Mouse (Mus musculus): ENCODE results near the gene Tenm2. TPM values are rescaled to one million over a fixed set of nuclear protein-coding genes. Genes with fewer than 3 reads are reported as not detected.

Tenm2 gene
- total and polyA plus RNA-seq, 3 experiments, result not detected

DNA sequence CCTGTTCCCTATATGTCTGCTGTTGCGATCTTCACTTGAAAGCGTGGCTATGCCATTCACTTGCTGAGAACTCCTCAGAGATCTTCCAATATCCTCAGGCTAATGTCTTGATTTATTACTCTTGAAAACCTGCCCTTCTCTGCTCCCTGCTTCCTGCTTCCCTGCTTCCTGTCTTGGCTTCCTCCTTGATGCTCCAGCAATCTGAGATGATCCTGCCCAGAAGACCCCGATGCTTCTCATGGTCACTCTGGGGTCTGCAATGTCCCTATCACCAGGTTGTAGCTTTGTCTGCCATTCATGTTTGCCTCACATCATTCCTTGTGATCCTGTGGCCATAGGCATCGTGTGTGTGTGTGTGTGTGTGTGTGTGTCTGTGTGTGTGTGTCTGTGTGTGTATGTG is 697.6 kb downstream of the Tenm2 start:
- Histone ChIP-seq H3K9ac (ENCODE audit: control insufficient read depth, low read depth, low read length, poor library complexity, severe bottlenecking) (no peak overlapping the region), H3K4me1 (ENCODE audit: control insufficient read depth in 1 of 2, insufficient read depth in 2 of 2, low read length in 2 of 2) (no peaks in the 10 kb centered on the region), H3K27ac (ENCODE audit: control insufficient read depth, low read depth, low read length) (no peak overlapping the region), H3K27me3 (ENCODE audit: control insufficient read depth in 1 of 2, insufficient read depth in 2 of 2, low read length in 2 of 2) (no peaks in the 10 kb centered on the region), H3K79me2 (ENCODE audit: control insufficient read depth, insufficient read depth, low read length, poor library complexity) (no peaks in the 10 kb centered on the region), H3K4me3 (ENCODE audit: control insufficient read depth in 1 of 2, insufficient read depth in 1 of 2, low read depth in 2 of 2, low read length in 2 of 2) (no peak overlapping the region), H3K9me3 (replicated peaks; ENCODE audit: insufficient read depth, low read length) (no peaks in the 10 kb centered on the region), H3K36me3 (ENCODE audit: control insufficient read depth in 1 of 2, insufficient read depth in 2 of 2, low read length in 2 of 2) (no peaks in the 10 kb centered on the region)
- no peak for TF ChIP-seq UBTF (IDR thresholded peaks at IDR 0.05; ENCODE audit: borderline replicate concordance, insufficient read depth, low read depth, low read length)
- no peak for TF ChIP-seq POLR2AphosphoS2 (IDR thresholded peaks at IDR 0.05; ENCODE audit: low read length)
- no peak for TF ChIP-seq RCOR1 (IDR thresholded peaks at IDR 0.05; ENCODE audit: low read depth, low read length)
- no peak for TF ChIP-seq TCF12 (IDR thresholded peaks at IDR 0.05; ENCODE audit: low read depth, low read length)
- TF ChIP-seq ZC3H11A (IDR thresholded peaks at IDR 0.05; ENCODE audit: low read depth, low read length), result no peak
- TF ChIP-seq CHD1 (IDR thresholded peaks at IDR 0.05; ENCODE audit: low read depth, low read length), result no peak
- TF ChIP-seq MAFK (IDR thresholded peaks at IDR 0.05; ENCODE audit: borderline replicate concordance, low read depth, low read length), result no peak
- TF ChIP-seq MYC (IDR thresholded peaks at IDR 0.05; ENCODE audit: low read depth, low read length), result no peak
- no peak for DNase-seq (ENCODE audit: low read depth, low spot score)

DNA sequence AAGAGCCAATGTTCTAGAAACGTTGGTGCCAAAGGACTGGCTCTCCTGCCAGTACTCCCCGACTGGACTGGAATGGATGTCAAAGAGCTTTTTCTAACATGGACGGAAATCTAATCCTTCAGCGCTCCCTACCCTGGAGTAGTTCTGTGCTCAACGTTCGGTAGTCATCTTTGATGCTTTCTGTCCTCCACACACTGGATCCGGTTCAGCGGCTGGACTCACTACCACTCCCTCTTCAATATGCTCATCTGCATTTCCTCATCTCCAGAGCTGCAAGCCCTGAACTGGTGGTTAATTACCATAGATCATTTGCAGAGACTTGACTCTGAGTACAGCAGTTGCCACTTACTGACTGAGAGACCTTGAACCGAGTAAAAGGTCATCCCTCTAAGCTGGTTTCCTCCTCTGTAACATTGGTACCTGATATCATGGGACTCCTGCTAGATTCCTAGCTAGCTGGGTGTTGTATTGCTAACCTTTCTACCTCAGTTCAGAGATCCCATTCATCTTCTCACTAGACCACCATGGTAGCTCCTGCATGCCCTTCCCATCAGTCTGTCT is 698.1 kb downstream of the Tenm2 start:
- TF ChIP-seq USF1 (IDR thresholded peaks at IDR 0.05; ENCODE audit: low read depth, low read length), result no peak
- no peak for TF ChIP-seq MYC (IDR thresholded peaks at IDR 0.05; ENCODE audit: low read depth, low read length)
- TF ChIP-seq POLR2A (IDR thresholded peaks at IDR 0.05; ENCODE audit: control insufficient read depth in 1 of 2, insufficient read depth in 1 of 2, low read depth in 1 of 2, low read length in 2 of 2, poor library complexity in 1 of 2), result no peak
- TF ChIP-seq ELF1 (IDR thresholded peaks at IDR 0.05; ENCODE audit: low read depth, low read length), result no peak
- no peak for TF ChIP-seq ZMIZ1 (IDR thresholded peaks at IDR 0.05; ENCODE audit: low read depth, low read length)
- TF ChIP-seq SMC3 (IDR thresholded peaks at IDR 0.05; ENCODE audit: low read depth, low read length), result no peak
- no peak for TF ChIP-seq BHLHE40 (IDR thresholded peaks at IDR 0.05; ENCODE audit: borderline replicate concordance, low read depth, low read length)
- TF ChIP-seq HCFC1 (IDR thresholded peaks at IDR 0.05; ENCODE audit: low read depth, low read length), result no peak
- TF ChIP-seq CHD1 (IDR thresholded peaks at IDR 0.05; ENCODE audit: low read depth, low read length), result no peak
- no peak for TF ChIP-seq TCF12 (IDR thresholded peaks at IDR 0.05; ENCODE audit: low read depth, low read length)
- TF ChIP-seq RAD21 (IDR thresholded peaks at IDR 0.05; ENCODE audit: low read depth, low read length), result no peak
- H3K4me1 ChIP-seq (ENCODE audit: control insufficient read depth in 1 of 2, insufficient read depth in 2 of 2, low read length in 2 of 2), result no peaks in the 10 kb centered on the region
- no peak overlapping the region for H3K4me3 ChIP-seq (ENCODE audit: control insufficient read depth in 1 of 2, insufficient read depth in 1 of 2, low read depth in 2 of 2, low read length in 2 of 2)
- no peaks in the 10 kb centered on the region for H3K27me3 ChIP-seq (ENCODE audit: control insufficient read depth in 1 of 2, insufficient read depth in 2 of 2, low read length in 2 of 2)
- no peaks in the 10 kb centered on the region for H3K9me3 ChIP-seq (replicated peaks; ENCODE audit: insufficient read depth, low read length)
- H3K36me3 ChIP-seq (ENCODE audit: control insufficient read depth in 1 of 2, insufficient read depth in 2 of 2, low read length in 2 of 2), result no peaks in the 10 kb centered on the region
- H3K79me2 ChIP-seq (ENCODE audit: control insufficient read depth, insufficient read depth, low read length, poor library complexity), result no peaks in the 10 kb centered on the region
- DNase-seq (ENCODE audit: low read depth, low spot score), result no peak
- H3K27ac ChIP-seq (ENCODE audit: control insufficient read depth, low read depth, low read length), result no peak overlapping the region
- H3K9ac ChIP-seq (ENCODE audit: control insufficient read depth, low read depth, low read length, poor library complexity, severe bottlenecking), result no peak overlapping the region

All from MEL (cell line).